In genomic region chr4:13421494-13421893, GRCm38 (mm10) we compare ENCODE assay signal across 18 mouse cellular contexts.
A peak's percentile ranks its signal among the peaks of the same experiment; 100 is the strongest.
DNase-seq lines count a peak whose midpoint lies in the region; ATAC-seq and TF ChIP-seq lines count a peak whose summit lies in the region.
"Had no signal": no experiment of that assay in that cellular context is flagged by ENCODE, and none has a peak within 500 bp of the region (broad histone marks: within the 10 kb centered on the region; RNA-seq: fewer than 3 reads in every experiment).

No protein-coding gene starts in this region.

- peak; percentile 40 for DNase-seq in liver, adult 2 months (ENCODE audit: extremely low read depth, low read depth, low spot score)
- peak; percentile 80 for DNase-seq in NIH3T3 (ENCODE audit: low read depth)
- DNase-seq in layer of hippocampus, adult 9-11 months = no peak
- DNase-seq in testis, postnatal 14 days (ENCODE audit: low spot score) = no peak
- DNase-seq in hindbrain, embryonic 14.5 days (ENCODE audit: low spot score) = no peak
- DNase-seq: cerebellum, adult 9-10 months; heart, postnatal 14 days; lung, postnatal 10 days; right cerebral cortex, postnatal 14 days; thymus, postnatal 25 days had no signal

- no peak for TF ChIP-seq CTCF in liver, adult 2 months (IDR thresholded peaks at IDR 0.05; ENCODE audit: low read depth, low read length)

- no peaks in the 10 kb centered on the region for H3K9me3 ChIP-seq in liver, embryonic 12.5 days (replicated peaks)
- no peaks in the 10 kb centered on the region for H3K9me3 ChIP-seq in hindbrain, embryonic 14.5 days (ENCODE audit: control insufficient read depth, low read length)
- H3K9me3 ChIP-seq: embryonic facial prominence, embryonic 12.5 days; heart, embryonic 10.5 days; hindbrain, embryonic 15.5 days; limb, embryonic 12.5 days; neural tube, embryonic 13.5 days had no signal

- no peak for ATAC-seq in liver, embryonic 12.5 days
- peak; percentile 63 for ATAC-seq in granulocyte monocyte progenitor cell, adult 5-6 weeks (replicated peaks; ENCODE audit: poor library complexity, severe bottlenecking)
- no peak for ATAC-seq in hindbrain, embryonic 14.5 days (ENCODE audit: low FRiP score)

- 0 out of 2 replicates have a peak overlapping the region, but pooled peaks have one; percentile 29 for H3K27ac ChIP-seq in liver, adult 2 months (replicated peaks; ENCODE audit: insufficient read depth, low read depth, low read length)
- H3K27ac ChIP-seq in liver, embryonic 12.5 days = no peak overlapping the region
- H3K27ac ChIP-seq in hindbrain, embryonic 14.5 days = no peak overlapping the region
- H3K27ac ChIP-seq: embryonic facial prominence, embryonic 12.5 days; heart, embryonic 10.5 days; hindbrain, embryonic 15.5 days; layer of hippocampus, adult 2 months; limb, embryonic 12.5 days; neural tube, embryonic 13.5 days had no signal

- H3K9ac ChIP-seq in liver, adult 2 months (ENCODE audit: low read depth, low read length) = no peak overlapping the region
- H3K9ac ChIP-seq in liver, embryonic 12.5 days = no peak overlapping the region
- H3K9ac ChIP-seq in hindbrain, embryonic 14.5 days = no peak overlapping the region
- H3K9ac ChIP-seq: embryonic facial prominence, embryonic 12.5 days; hindbrain, embryonic 15.5 days; limb, embryonic 12.5 days; neural tube, embryonic 13.5 days had no signal

- H3K4me1 ChIP-seq in liver, adult 2 months (ENCODE audit: control insufficient read depth, insufficient read depth, low read length) = peaks cover 4% of the 10 kb centered on the region
- no peaks in the 10 kb centered on the region for H3K4me1 ChIP-seq in liver, embryonic 12.5 days
- no peaks in the 10 kb centered on the region for H3K4me1 ChIP-seq in hindbrain, embryonic 14.5 days (replicated peaks; ENCODE audit: control insufficient read depth, insufficient read depth, low read length)
- H3K4me1 ChIP-seq: embryonic facial prominence, embryonic 12.5 days; hindbrain, embryonic 15.5 days; limb, embryonic 12.5 days; neural tube, embryonic 13.5 days had no signal

- no peak for TF ChIP-seq POLR2A in liver, adult 2 months (IDR thresholded peaks at IDR 0.05; ENCODE audit: extremely low read depth, insufficient read depth, low read length)

- no peaks in the 10 kb centered on the region for H3K27me3 ChIP-seq in liver, adult 2 months (ENCODE audit: control insufficient read depth, insufficient read depth, low read length)
- H3K27me3 ChIP-seq in liver, embryonic 12.5 days (replicated peaks) = no peaks in the 10 kb centered on the region
- no peaks in the 10 kb centered on the region for H3K27me3 ChIP-seq in hindbrain, embryonic 14.5 days (ENCODE audit: control insufficient read depth, insufficient read depth, low read length)
- H3K27me3 ChIP-seq: embryonic facial prominence, embryonic 12.5 days; hindbrain, embryonic 15.5 days; limb, embryonic 12.5 days; neural tube, embryonic 13.5 days had no signal

- no peaks in the 10 kb centered on the region for H3K79me2 ChIP-seq in liver, adult 2 months (ENCODE audit: control insufficient read depth, insufficient read depth, low read length)

- H3K4me2 ChIP-seq in liver, embryonic 12.5 days = no peak overlapping the region
- H3K4me2 ChIP-seq in hindbrain, embryonic 14.5 days (replicated peaks) = no peak overlapping the region
- H3K4me2 ChIP-seq: embryonic facial prominence, embryonic 12.5 days; hindbrain, embryonic 15.5 days; limb, embryonic 12.5 days; neural tube, embryonic 13.5 days had no signal

- no peaks in the 10 kb centered on the region for H3K36me3 ChIP-seq in liver, adult 2 months (ENCODE audit: control insufficient read depth, insufficient read depth, low read length)
- H3K36me3 ChIP-seq in liver, embryonic 12.5 days = no peaks in the 10 kb centered on the region
- no peaks in the 10 kb centered on the region for H3K36me3 ChIP-seq in hindbrain, embryonic 14.5 days (replicated peaks; ENCODE audit: control insufficient read depth, insufficient read depth)
- H3K36me3 ChIP-seq: embryonic facial prominence, embryonic 12.5 days; heart, embryonic 10.5 days; hindbrain, embryonic 15.5 days; limb, embryonic 12.5 days; neural tube, embryonic 13.5 days had no signal

- 17% methylated on average over 1 of the region's 1 CpGs for WGBS in liver, adult 2 months
- WGBS in liver, embryonic 12.5 days (ENCODE audit: insufficient replicate concordance) = 4% methylated on average over 1 of the region's 1 CpGs
- WGBS in hindbrain, embryonic 14.5 days = 43% methylated on average over 1 of the region's 1 CpGs

- no peak overlapping the region for H3K4me3 ChIP-seq in liver, adult 2 months (ENCODE audit: insufficient read depth, low read depth, low read length)
- no peak overlapping the region for H3K4me3 ChIP-seq in liver, embryonic 12.5 days
- no peak overlapping the region for H3K4me3 ChIP-seq in hindbrain, embryonic 14.5 days (replicated peaks; ENCODE audit: low read length)
- H3K4me3 ChIP-seq: embryonic facial prominence, embryonic 12.5 days; heart, embryonic 10.5 days; hindbrain, embryonic 15.5 days; layer of hippocampus, adult 2 months; limb, embryonic 12.5 days; neural tube, embryonic 13.5 days had no signal

Comparison
In these comparisons a context has a peak if more than half of its experiments do, and no peak if none do; other contexts are left out.
1. DNase-seq: peak in liver, adult 2 months (single experiment) and NIH3T3 (single experiment); none in layer of hippocampus, adult 9-11 months (single experiment), testis, postnatal 14 days (single experiment) and hindbrain, embryonic 14.5 days (single experiment).